Mouse (Mus musculus) midbrain, embryonic 16.5 days (tissue): ENCODE measurements at regions not wholly inside any gene's neighbourhood (a gene's known extent, or its start where the extent isn't known, plus 50 kb on each side); places are given as distances from the start of the nearest gene placed in this dataset.

Experiments
- ATAC-seq: fragments of 200-750 bp; cut with Nextera tagmentation; 2 replicates; pipeline ENCODE4 v1.8.0; 2017; ENCODE audit warnings: moderate TSS enrichment
- H3K27ac ChIP-seq: fragments of 300-500 bp; sonication (generic); 2 replicates; pipeline ENCODE4 v1.5.1; 2014; ENCODE audit warnings: mild to moderate bottlenecking, low read length, mixed read lengths
- H3K27me3 ChIP-seq: fragments of 300-500 bp; sonication (generic); 2 replicates; pipeline ENCODE4 v1.6.1; 2014; ENCODE audit warnings: low read depth, low read length, mixed read lengths; ENCODE audit not compliant: control insufficient read depth, insufficient read depth
- H3K36me3 ChIP-seq: fragments of 300-500 bp; sonication (generic); 2 replicates; pipeline ENCODE4 v1.6.1; 2014; ENCODE audit warnings: mild to moderate bottlenecking, low read length, moderate library complexity, mixed read lengths; ENCODE audit not compliant: control insufficient read depth, insufficient read depth
- H3K4me1 ChIP-seq: fragments of 300-500 bp; sonication (generic); 2 replicates; pipeline ENCODE4 v1.6.1; 2014; ENCODE audit warnings: mild to moderate bottlenecking, low read length, mixed read lengths; ENCODE audit not compliant: control insufficient read depth, insufficient read depth
- H3K4me2 ChIP-seq: fragments of 300-500 bp; sonication (generic); 2 replicates; pipeline ENCODE4 v1.6.1; 2014; ENCODE audit warnings: mild to moderate bottlenecking, low read length, mixed read lengths
- H3K4me3 ChIP-seq: fragments of 300-500 bp; sonication (generic); 2 replicates; pipeline ENCODE4 v1.5.1; 2014; ENCODE audit warnings: low read depth, mild to moderate bottlenecking, low read length, moderate library complexity, mixed read lengths
- H3K9ac ChIP-seq: fragments of 300-500 bp; sonication (generic); 2 replicates; pipeline ENCODE4 v1.6.1; 2014; ENCODE audit warnings: low read depth, low read length, mixed read lengths
- H3K9me3 ChIP-seq: fragments of 300-500 bp; sonication (generic); replicated peaks from 2 replicates; pipeline ENCODE4 v1.6.1; 2014; ENCODE audit warnings: mild to moderate bottlenecking, low read length, mixed read lengths; ENCODE audit not compliant: control insufficient read depth, poor library complexity, severe bottlenecking
- WGBS: fragments of 180-500 bp; shearing (Covaris S2); extraction: QIAGEN DNeasy Blood & Tissue Kit; methylation state at CpG from one replicate; pipeline ENCODE4 v1.1.7; 2014; 5-methylcytosine and 5-hydroxymethylcytosine counted together

GRCm38 (mm10) chr10:99687011-99687410, 72.4 kb downstream of the Csl start:
- no peak for ATAC-seq
- H3K4me2 ChIP-seq: no peak overlapping the region
- no peaks in the 10 kb centered on the region for H3K27me3 ChIP-seq
- H3K4me3 ChIP-seq: no peak overlapping the region
- H3K9me3 ChIP-seq: no peaks in the 10 kb centered on the region
- peaks cover under 1% of the 10 kb centered on the region; the same call in 1 of the 2 replicates for H3K4me1 ChIP-seq
- H3K27ac ChIP-seq: no peak overlapping the region
- H3K36me3 ChIP-seq: no peaks in the 10 kb centered on the region
- no peak overlapping the region for H3K9ac ChIP-seq
- 67% methylated on average over 4 of the region's 4 CpGs for WGBS

DNA sequence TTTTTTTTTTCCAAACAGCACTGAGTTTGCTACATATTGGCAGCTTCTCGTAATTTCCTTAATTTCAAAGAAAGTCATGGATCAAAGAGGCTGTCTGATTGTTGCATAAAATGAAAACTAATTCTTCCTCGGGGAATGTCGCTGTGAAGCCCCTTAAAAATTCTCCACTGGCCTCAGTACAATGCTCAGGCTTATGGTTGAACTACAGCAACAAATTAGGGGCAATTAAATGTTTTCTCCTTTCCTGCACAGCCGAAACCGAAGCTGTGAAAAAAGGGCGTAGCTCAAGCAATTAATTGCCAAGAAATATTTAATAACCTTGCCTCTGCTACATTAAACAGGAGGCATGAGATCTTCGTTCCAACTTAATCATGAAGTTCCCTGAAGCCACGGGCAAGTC, 61.8 kb downstream of the Csl start:
- WGBS: 64% methylated on average over 8 of the region's 8 CpGs
- H3K4me3 ChIP-seq: no peak overlapping the region

DNA sequence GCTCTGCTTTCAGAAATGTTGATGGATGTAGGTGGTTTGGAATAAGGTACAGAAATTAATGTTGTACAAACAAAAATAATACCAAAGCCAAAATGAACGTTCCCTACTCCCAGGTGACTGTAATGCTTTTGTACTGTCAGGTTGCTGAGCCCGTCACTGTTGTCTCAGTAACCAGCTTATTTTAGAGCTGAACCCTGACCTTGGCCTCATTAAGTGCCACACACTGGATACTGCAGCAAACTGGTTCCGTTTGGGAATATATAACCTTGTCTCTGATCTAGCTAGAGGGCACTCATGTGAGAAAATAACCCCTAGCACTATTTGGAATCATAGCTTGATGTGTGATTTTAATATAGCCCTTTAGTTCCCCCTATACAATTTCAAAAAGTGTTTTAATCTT, 60.0 kb downstream of the Csl start:
- WGBS: 39% methylated on average over 3 of the region's 3 CpGs
- Histone ChIP-seq H3K36me3 (no peaks in the 10 kb centered on the region), H3K27me3 (no peaks in the 10 kb centered on the region), H3K4me3 (no peak overlapping the region), H3K9me3 (no peaks in the 10 kb centered on the region), H3K4me2 (no peak overlapping the region), H3K9ac (no peak overlapping the region), H3K4me1 (peaks cover 2% of the 10 kb centered on the region; the same call in 1 of the 2 replicates), H3K27ac (no peak overlapping the region)
- no peak for ATAC-seq

More for the DNA sequence above, 61.8 kb downstream of the Csl start:
- Histone ChIP-seq H3K36me3 (no peaks in the 10 kb centered on the region), H3K27ac (no peak overlapping the region), H3K9ac (no peak overlapping the region), H3K4me2 (no peak overlapping the region), H3K4me1 (peaks cover 2% of the 10 kb centered on the region; the same call in 1 of the 2 replicates), H3K9me3 (no peaks in the 10 kb centered on the region), H3K27me3 (no peaks in the 10 kb centered on the region)
- ATAC-seq: peak; percentile 51; the same call in 1 of the 2 replicates

DNA sequence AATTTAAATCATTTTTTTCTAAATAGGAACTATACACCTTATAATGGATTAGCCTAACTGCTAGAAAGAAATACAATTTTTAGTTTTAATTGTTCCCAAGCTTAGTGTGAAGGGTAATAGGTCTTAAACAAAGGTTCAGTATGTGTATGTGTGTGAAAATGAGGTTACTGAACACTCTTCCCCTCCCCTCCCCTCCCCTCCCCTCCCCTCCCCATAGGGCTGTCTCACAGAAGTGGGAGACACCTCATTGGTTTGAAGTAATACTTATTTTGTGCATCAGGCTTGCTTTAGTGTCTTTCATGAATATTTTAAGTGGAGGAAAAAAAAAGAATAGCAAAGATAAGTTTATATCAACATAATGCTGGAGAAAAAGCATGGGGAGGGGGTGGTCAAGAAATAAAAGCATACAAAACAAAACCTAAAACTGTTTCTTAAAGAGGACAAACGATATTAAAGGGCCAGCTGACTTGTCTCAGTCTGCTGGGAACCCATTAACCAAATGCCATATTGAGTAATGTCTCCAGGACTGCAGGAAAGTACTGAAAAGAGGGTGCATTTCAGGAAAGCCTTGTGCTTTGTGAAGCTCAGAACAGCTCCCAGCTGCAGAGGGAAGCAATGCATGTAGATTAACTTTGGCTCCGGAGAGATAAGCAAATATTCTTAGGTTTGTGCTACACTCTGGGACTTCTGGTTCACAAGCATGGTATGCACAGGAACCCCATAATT, 59.2 kb downstream of the Csl start:
- WGBS: 69% methylated on average over 2 of the region's 2 CpGs
- no peak overlapping the region for H3K27ac ChIP-seq
- no peaks in the 10 kb centered on the region for H3K36me3 ChIP-seq
- no peak overlapping the region for H3K4me3 ChIP-seq
- no peaks in the 10 kb centered on the region for H3K9me3 ChIP-seq
- H3K4me2 ChIP-seq: no peak overlapping the region
- H3K4me1 ChIP-seq: peaks cover 2% of the 10 kb centered on the region; the same call in 1 of the 2 replicates
- no peak overlapping the region for H3K9ac ChIP-seq
- ATAC-seq: no peak
- no peaks in the 10 kb centered on the region for H3K27me3 ChIP-seq
